Mouse (Mus musculus): ENCODE measurements around the gene 1600002K03Rik.

Gene 1600002K03Rik

GRCm38 (mm10) chr10:80172527-80173292 lies at the start of gene 1600002K03Rik:
Gene 1600002K03Rik (plus strand): TSS chr10:80172944.
- peak; percentile 92 for DNase-seq (ENCODE audit: low read depth, low spot score)

DNA sequence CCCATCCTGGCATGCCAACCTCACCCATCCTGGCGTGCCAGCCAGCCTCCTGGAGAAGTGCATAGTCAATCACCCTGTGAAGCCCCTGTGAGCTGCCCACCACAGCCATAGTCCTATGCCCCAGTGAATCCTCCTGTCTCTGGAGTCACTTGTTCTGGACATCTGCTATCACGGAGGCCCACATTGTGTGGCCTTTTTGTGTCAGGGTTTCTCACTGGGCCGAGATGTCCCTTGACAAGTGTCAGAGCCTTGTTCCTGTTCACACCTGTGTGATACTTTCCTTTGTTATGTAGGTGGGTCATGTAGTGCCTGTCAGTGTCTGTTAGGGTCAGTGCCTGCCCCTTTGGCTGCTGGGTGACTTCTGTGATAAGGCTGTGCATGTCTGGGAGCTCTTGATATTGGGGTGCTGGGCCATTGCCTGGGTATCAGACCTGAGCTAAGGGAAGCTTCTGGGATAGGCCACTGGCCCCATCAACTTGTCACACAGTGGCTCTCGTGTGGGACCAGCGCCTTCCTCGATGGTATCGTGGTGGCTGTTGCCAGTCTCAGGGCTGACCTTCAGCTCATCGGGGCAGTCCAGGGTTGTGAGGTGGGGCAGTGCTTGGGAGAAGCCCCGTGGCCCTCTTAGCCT lies 48.7 kb upstream of the 1600002K03Rik start:
- no peak for DNase-seq (ENCODE audit: low read depth, low spot score)

DNA sequence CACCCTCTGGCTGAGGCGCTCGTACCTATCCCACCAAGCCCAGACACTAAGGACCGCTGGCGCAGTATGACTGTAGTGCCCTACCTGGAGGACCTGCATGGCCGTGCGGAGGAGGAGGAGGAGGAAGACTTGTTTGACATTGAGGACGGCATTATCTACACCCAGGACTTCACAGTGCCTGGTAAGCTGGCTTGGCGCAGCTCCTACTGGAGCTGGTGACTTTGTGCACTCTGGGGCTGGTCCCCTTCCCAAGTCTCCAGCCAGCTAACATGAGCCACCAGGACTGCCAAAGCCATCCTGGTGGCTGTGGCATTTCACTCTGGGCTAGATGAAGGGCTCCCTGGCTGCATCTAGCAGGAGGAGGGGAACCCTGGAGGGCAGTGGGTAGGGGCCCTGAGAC lies 44.8 kb upstream of the 1600002K03Rik start:
- no peak for DNase-seq (ENCODE audit: low read depth, low spot score)

DNA sequence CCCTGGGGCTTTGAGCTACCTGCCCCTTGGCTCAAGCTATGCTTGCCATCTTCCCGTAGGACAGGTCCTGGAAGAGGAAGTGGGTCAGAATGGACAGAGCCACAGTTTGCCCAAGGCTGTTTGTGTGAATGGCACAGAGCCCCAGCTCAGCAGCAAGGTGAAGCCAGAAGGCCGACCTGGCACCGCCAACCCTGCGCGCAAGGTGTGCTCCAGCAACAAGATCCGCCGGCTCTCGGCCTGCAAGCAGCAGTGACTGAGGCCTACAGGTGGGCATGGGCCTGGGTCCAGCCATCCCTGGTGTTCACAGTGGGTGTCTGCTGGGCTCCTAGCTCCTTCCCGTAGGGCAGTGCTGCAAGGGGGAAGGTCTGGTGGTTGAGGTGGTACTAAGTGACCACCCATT lies 42.9 kb upstream of the 1600002K03Rik start:
- DNase-seq (ENCODE audit: low read depth, low spot score) = no peak

DNA sequence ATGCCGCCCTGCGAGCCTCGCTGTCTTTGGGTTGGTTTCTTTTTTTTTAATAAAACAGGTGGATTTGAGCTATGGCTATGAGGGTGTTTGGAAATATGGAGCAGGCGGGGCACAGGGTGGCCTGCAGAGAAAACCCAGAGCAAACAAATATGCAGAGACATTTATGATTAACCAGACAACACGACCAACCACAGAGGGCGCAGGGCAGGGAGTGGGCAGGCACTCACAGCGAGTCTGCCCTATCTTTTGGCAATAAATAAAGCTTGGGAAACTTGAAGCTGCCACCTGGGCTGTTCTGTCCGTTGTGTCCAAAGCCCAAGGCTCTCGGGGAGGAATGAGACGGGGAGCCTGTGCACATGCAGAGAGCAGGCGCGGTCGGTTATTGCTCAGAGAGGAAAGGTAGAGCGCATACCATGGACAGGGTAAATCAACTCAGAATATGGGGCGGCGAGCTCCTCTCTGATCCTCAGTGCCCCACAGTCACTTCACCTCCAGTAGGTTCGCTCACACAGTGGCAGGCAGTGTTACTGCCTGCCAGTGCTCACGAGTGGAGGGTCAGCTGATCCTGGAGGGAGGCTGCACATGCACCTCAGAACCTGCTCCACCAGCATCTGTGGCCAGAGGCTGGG lies 42.2 kb upstream of the 1600002K03Rik start:
- DNase-seq (ENCODE audit: low read depth, low spot score) = no peak

DNA sequence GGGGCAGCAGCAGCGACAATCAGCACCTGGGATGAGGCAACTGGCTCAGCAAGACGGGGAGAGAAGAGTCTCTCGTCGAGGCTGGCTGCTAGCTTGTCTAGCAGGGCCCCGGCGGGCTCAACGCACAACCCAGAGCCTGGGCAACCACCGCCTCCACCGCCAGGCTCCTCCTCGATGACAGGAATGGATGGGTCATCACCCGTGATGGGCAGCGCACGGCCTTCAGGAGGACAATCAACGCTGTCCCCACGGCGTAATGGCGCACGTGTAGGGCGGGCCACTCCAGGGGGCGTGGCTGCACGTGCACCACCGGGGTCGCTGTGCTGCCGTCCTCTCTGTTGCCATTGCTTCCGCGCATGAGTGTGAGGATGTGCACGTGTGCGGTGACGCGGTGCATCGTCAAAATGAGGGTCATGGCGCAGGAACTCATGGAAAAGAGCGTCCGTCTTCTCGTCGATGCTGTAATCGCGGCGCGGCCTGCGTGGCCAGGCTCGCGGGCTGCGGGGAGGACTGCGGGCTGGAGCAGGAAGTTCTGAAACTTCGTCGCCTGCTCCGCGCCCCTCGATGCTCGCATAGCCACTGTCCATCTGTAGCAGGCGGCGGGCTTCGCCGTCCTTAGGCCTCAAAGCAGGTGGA lies 41.3 kb upstream of the 1600002K03Rik start:
- peak; percentile 52 for DNase-seq (ENCODE audit: low read depth, low spot score)

- no peak for DNase-seq (ENCODE audit: low read depth, low spot score)
Observed at GRCm38 (mm10) chr10:80131952-80132350, 40.8 kb upstream of the 1600002K03Rik start.

DNA sequence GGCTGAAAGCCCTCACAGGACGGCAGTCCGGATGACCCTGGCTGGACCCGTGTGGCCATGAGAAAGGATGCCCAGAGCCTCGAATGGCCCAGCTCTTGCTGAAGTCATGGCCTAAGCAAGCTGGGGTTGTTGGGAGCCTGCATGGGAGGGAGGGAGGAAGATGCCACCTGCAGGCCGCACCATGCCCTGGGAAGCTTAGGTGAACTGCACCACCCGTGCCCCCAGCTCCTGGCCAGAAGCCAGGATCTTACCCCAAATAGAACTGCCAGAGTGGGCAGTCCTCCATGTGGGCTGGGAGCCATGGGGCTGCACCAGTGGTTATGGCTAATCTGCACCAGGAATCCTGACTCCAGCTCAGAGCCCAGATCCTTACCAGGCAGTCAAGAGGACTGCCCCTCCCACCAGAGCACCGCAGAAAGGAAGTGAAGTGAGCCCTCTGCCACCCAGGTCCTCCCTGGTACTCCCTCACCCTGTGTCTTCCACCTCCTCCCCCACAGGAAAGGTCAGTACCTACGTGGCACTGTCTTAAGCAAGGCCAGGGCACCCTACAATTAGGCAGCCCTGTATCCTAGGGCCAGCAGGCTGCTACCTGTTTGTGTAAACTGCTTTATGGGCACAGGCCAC lies 39.4 kb upstream of the 1600002K03Rik start:
- no peak for DNase-seq (ENCODE audit: low read depth, low spot score)

DNA sequence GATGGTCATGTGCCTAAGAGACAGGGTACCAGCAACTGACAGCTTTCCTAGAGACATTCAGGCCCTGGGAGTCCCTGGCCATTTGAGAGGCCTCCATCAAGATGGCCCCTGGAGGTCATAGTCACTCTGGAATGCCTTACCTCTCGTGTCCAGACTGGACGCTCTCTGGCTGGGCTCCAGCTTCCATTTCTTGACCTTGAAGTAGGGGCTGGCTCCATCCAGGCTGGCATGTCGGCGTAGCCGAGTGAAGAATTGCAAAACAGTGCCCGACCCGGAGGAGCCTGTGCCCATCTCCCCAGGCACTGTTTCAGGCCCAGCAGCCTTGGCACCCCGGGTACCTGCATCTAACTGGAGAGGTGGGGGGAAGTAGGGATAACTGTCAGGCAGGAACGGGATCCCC lies 38.3 kb upstream of the 1600002K03Rik start:
- DNase-seq (ENCODE audit: low read depth, low spot score) = no peak

GRCm38 (mm10) chr10:80135161-80135560 lies 37.6 kb upstream of the 1600002K03Rik start:
- DNase-seq (ENCODE audit: low read depth, low spot score) = no peak

DNA sequence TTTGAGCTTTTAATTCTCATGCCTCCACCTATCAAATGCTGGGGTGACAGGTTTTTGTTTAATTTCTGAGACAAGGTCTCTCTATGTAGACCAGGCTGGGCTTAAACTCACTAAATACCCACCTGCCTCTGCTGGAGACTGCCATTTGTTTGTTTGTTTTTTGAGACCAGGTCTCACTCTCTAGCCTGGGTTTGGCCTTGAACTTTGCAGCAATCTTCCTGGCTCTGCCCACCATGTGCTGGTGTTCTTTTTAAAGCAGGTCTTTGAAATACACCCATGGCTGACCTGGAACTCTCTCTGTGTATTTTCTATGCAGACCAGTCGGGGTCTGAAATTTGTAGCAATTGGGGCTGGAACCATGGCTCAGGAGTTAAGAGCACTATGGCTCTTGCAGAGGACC lies 37.1 kb upstream of the 1600002K03Rik start:
- no peak for DNase-seq (ENCODE audit: low read depth, low spot score)

DNA sequence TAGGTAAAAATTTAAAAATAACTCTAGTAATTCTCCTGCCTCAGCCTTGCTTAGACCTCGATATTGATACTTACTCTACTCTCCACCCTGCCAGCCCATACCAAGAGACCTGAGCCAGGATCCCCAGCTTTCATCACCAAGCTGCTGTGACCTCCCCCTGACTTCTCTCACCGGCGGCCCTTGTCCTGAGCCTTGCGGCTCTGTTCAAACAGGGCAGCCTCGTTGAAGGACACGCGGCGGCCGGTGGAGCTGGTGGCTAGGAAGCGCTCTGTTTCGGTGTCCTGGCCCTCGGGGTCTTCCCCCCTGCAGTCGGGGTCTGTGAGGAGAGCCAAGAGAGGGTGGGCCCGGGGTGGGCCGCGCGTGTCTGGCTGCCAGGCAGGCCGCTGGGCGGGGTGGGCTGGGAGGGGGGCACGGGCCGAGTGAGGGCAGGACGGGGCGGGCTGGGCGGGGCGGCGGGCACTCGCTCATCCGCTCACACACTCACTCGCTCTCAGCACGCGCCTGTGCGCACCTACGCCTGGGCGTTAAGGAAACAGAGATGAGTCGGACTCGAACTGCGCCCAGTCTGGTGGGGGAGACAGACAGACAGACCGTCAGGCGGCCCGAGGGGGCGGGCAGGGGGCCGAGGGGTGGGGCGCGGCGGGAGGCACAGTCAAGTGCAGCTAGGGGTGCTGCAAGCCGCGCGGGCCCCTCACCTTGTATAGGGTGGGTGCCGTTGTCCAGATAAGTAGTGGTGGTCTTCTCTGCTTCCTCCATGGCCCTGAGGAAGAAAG lies 36.4 kb upstream of the 1600002K03Rik start:
- DNase-seq (ENCODE audit: low read depth, low spot score) = no peak

- DNase-seq (ENCODE audit: low read depth, low spot score) = no peak
Observed at GRCm38 (mm10) chr10:80136952-80137625, 35.7 kb upstream of the 1600002K03Rik start.

GRCm38 (mm10) chr10:80137626-80138552 lies 34.9 kb upstream of the 1600002K03Rik start:
- DNase-seq (ENCODE audit: low read depth, low spot score) = no peak

DNA sequence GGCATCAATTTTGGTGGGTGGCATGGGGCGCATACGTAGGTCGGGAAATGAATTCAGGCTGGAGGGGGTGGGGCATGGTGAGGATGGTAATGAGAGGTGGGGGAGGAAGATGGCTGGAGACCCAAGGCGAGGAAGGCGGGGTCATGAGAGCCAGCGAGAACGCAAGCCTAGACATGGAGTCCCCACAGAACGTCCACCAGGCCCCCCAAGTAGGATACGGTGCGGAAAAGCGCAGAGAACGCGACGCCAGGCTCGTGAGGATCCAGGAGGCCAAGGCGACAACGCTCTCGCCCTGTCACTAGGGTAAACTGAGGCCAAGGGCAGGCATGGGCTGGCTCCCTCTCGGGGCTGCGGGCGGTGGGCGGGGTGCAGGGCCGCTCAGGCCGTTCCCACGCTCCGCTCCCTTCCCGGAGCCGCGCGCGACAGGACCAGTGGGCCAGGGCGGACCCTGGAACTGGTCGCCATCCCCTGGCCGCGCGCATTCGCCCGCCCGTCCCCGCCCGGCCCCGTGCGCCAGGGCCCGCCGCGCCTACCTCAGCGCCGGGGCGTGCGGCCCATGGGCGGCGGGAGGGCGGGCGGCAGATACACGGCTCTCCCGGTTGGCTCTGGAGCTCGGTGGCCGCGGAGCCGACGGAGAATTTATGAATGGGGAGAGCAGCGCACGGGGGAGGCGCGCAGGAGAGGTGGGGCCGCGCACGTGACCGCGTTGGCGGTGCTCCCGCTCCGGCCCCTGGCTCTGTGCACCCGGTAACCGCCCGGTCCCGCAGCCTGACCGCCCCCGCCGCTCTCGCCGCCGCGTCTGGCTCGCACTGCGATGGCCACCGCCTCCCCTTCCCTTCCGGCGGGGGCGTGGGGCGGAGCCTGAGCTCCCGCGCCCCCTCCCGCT lies 33.9 kb upstream of the 1600002K03Rik start, which contains the start of gene Atp5d:
TSS of gene Atp5d (plus strand) at position 80 of the 886 bp plus-strand sequence.
- DNase-seq (ENCODE audit: low read depth, low spot score) = no peak

DNA sequence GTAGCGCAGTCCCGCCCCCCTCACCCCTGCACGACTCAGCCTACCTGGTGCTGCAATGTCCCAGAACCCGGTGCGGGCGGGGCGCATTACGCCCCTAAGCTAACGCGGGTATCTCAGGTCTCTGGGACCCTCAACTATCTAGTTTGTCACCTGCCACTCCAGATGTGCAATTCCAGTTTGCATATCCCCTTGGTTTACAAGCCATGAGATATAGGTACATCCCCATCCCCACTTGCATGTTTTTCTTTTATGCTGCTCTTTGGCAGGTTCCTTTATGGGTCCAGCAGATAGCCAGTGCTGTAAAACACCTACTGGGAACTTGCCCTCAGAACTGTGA lies 33.3 kb upstream of the 1600002K03Rik start:
- no peak for DNase-seq (ENCODE audit: low read depth, low spot score)

- DNase-seq (ENCODE audit: low read depth, low spot score) = no peak
Observed at GRCm38 (mm10) chr10:80139975-80140665, 32.6 kb upstream of the 1600002K03Rik start.

GRCm38 (mm10) chr10:80140666-80141035 lies 32.1 kb upstream of the 1600002K03Rik start, which contains the start of gene Cbarp:
Gene Cbarp (minus strand): TSS chr10:80140835.
- DNase-seq (ENCODE audit: low read depth, low spot score) = no peak

All from forelimb bud, embryonic 11.5 days (tissue).